Mouse (Mus musculus) heart, adult 2 months (tissue): ENCODE measurements at regions not wholly inside any gene's neighbourhood (a gene's known extent, or its start where the extent isn't known, plus 50 kb on each side); places are given as distances from the start of the nearest gene placed in this dataset.

Experiments
- CTCF ChIP-seq: fragments of 200-600 bp; IDR thresholded peaks from 2 replicates; pipeline ENCODE4 v1.8.1; 2022; ENCODE audit warnings: antibody characterized with exemption, mild to moderate bottlenecking, moderate library complexity
- EP300 ChIP-seq: fragments of 200-500 bp; IDR thresholded peaks from 2 replicates; pipeline ENCODE4 v1.6.1; 2011; ENCODE audit warnings: low read depth, low read length, control low read depth; ENCODE audit not compliant: insufficient read depth
- POLR2A ChIP-seq: fragments of 200-500 bp; IDR thresholded peaks from 2 replicates; pipeline ENCODE4 v1.6.1; 2011; ENCODE audit warnings: mild to moderate bottlenecking, low read depth, low read length, control low read depth; ENCODE audit not compliant: insufficient read depth

GRCm38 (mm10) chr7:36257102-36257501, 440.8 kb upstream of the Tshz3 start:
- TF ChIP-seq POLR2A (no peak), CTCF (no peak), EP300 (no peak)
